Mouse (Mus musculus) neutrophil, adult 65 days (primary cell): Measurements from ENCODE around the gene 6030452D12Rik. TPM values are rescaled to one million over a fixed set of nuclear protein-coding genes. Genes with fewer than 3 reads are reported as not detected.

Experiments used
- total RNA-seq: library from RNA; stranded (reverse); gene quantifications from 2 replicates; pipeline ENCODE4 v1.2.4, GENCODE M21; 2023

The 6030452D12Rik gene
- not detected in 2 replicates for total RNA-seq

GRCm38 (mm10) chr8:106500018-106500685, at the start of gene 6030452D12Rik:
TSS of gene 6030452D12Rik (plus strand) at chr8:106500522.

GRCm38 (mm10) chr8:106510365-106510975, 10.1 kb downstream of the 6030452D12Rik start, which contains the start of gene Cdh3:
TSS of gene Cdh3 (plus strand) at chr8:106510891.

Other genes with a start within 250 kb of the 6030452D12Rik start
- 0.41 and 0.44 TPM in 2 replicates for gene Smpd3, start 162.5 kb upstream of the 6030452D12Rik start, total RNA-seq
- gene Zfp90, start 85.2 kb upstream of the 6030452D12Rik start, total RNA-seq, result 1.5 and 2.0 TPM in 2 replicates
- gene Cdh3, start 10.4 kb downstream of the 6030452D12Rik start, total RNA-seq, result not detected in 2 replicates
- 56.6 and 63.5 TPM in 2 replicates for gene Gm10073, start 72.9 kb downstream of the 6030452D12Rik start, total RNA-seq
- 0.95 and 1.2 TPM in 2 replicates for gene Cdh1, start 102.8 kb downstream of the 6030452D12Rik start, total RNA-seq
- 5.2 and 9.0 TPM in 2 replicates for gene Tango6, start 182.5 kb downstream of the 6030452D12Rik start, total RNA-seq